Comparison of ENCODE assay signal across 8 mouse cellular contexts in the genomic region with DNA sequence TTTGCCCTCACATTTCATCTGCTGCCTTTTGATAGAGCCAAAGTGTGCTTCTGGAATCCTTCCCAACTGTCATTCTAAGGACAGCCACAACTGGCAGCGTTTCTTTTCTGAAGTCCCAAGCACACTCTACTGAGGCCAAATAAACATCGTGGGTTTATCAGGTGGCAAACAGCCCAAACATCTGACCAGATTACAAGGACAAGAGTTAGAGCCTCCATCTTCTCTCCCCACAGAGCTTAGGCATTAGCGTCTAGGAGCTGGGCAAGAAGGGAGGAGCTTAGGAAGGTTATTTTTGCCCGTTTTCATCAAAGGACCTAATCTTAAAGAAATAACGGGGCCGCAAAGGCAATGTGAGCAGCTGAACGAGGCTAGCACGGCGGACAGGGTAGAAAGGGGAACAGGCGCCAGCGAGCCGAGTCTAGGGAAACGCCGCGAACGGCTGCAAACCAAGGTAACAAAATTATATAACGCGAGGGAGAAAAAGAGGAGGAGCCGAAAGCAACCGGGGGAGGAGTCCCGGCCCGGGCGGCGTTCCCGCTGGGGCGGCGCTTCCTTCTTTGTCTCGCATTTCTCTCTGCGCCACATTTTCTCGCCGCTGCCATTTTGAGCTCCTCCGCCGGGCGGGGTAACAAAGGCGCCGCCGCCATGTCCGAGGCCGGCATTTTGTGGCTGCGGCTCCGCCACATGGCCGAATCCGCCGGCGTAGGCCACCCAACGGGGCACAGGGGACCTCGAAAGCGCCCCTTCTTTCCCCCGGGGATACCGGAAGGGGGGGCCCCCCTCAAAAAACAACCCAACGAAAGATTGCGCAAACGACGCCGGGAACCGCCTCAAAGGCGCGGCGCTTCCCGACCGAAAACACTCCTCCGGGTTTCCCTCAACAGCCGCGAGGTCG. TPM values are rescaled to one million over a fixed set of nuclear protein-coding genes. Genes with fewer than 3 reads are reported as not detected.
DNase-seq lines count a peak whose midpoint lies in the region; ATAC-seq and TF ChIP-seq lines count a peak whose summit lies in the region.

No protein-coding gene starts in this region.

- WGBS in hindbrain, postnatal 0 days = under 1% methylated on average over 62 of the region's 65 CpGs

- H3K36me3 ChIP-seq in hindbrain, postnatal 0 days (ENCODE audit: insufficient read depth, low read length) = peaks cover 28% of the 10 kb centered on the region

- H3K9ac ChIP-seq in hindbrain, postnatal 0 days (replicated peaks; ENCODE audit: low read length) = peak overlapping the region; percentile 98

- H3K4me2 ChIP-seq in hindbrain, postnatal 0 days (ENCODE audit: low read depth, low read length) = peak overlapping the region; percentile 71

- peak; percentile 49 for DNase-seq in WW6 (ENCODE audit: low read depth, low spot score)
- peak; percentile 71 to 87 for DNase-seq in cerebellum, postnatal 4 days (ENCODE audit: low spot score in 2 of 2)
- peak; percentile 96 for DNase-seq in gastrocnemius, adult 2 months
- DNase-seq in hindbrain, postnatal 0 days (ENCODE audit: low spot score) = peak; percentile 94
- peak; percentile 75 to 84 for DNase-seq in left cerebral cortex, adult 8-10 months (ENCODE audit: low spot score in 2 of 2)
- DNase-seq in right cerebral cortex, adult 18-20 months = peak; percentile 87
- DNase-seq in urinary bladder, adult 2 months (ENCODE audit: low spot score) = peak; percentile 83

- peak overlapping the region; percentile 98 for H3K4me3 ChIP-seq in gastrocnemius, adult 2 months
- H3K4me3 ChIP-seq in hindbrain, postnatal 0 days (ENCODE audit: low read length) = peak overlapping the region; percentile 95

- H3K4me1 ChIP-seq in hindbrain, postnatal 0 days (ENCODE audit: insufficient read depth, low read length) = peaks cover 10% of the 10 kb centered on the region; the same call in 1 of the 2 replicates

- H3K27me3 ChIP-seq in hindbrain, postnatal 0 days (ENCODE audit: insufficient read depth, low read length) = no peaks in the 10 kb centered on the region

- peak; percentile 21; the same call in 1 of the 2 replicates for ATAC-seq in hindbrain, postnatal 0 days
- ATAC-seq in megakaryocyte, adult 5-6 weeks (ENCODE audit: poor library complexity, severe bottlenecking) = peak; percentile 38

- no peak for TF ChIP-seq CTCF in gastrocnemius, adult 2 months (IDR thresholded peaks at IDR 0.05)
- no peak; the same call in 1 of the 2 replicates for TF ChIP-seq CTCF in hindbrain, postnatal 0 days (IDR thresholded peaks at IDR 0.05; ENCODE audit: low read depth)

- intact Hi-C loops in gastrocnemius, adult 2 months (cut with DNase I) = no loop called here

- H3K9me3 ChIP-seq in hindbrain, postnatal 0 days (ENCODE audit: low read length) = no peaks in the 10 kb centered on the region

- peak overlapping the region; percentile 100 for H3K27ac ChIP-seq in gastrocnemius, adult 2 months
- peak overlapping the region; percentile 99 for H3K27ac ChIP-seq in hindbrain, postnatal 0 days

RNA-seq across cellular contexts. Expression of a gene that starts 1.6 kb away (rescaled TPM):
- total RNA-seq in gastrocnemius, adult 2 months (2021) = 100 to 1,000 TPM; 261 to 265 TPM
- 288 and 416 TPM in 2 replicates for total RNA-seq in hindbrain, postnatal 0 days (2014; rRNA removed)
- polyA plus RNA-seq in hindbrain, postnatal 0 days (2015; fragmentation: Nextera tagmentation; extraction: Ambion mirVana) = 272 and 274 TPM in 2 replicates
- 100 to 1,000 TPM; 617 to 703 (median 641) TPM for total RNA-seq in left cerebral cortex, adult 8-10 months (2022)
- total RNA-seq in megakaryocyte, adult 5-6 weeks (2015) = 755 and 789 TPM in 2 replicates
- 996 and 1,155 TPM in 2 replicates for total RNA-seq in megakaryocyte, adult 5-6 weeks (2017)
- polyA plus RNA-seq in urinary bladder, adult 2 months (2012; rRNA removed) = 624 and 672 TPM in 2 replicates

RNA-seq across cellular contexts. Expression of a gene that starts 1.7 kb away (rescaled TPM):
- total RNA-seq in gastrocnemius, adult 2 months (2021) = 1 to 10 TPM; 3.7 to 5.6 TPM
- total RNA-seq in hindbrain, postnatal 0 days (2014; rRNA removed) = 2.6 and 9.0 TPM in 2 replicates
- polyA plus RNA-seq in hindbrain, postnatal 0 days (2015; fragmentation: Nextera tagmentation; extraction: Ambion mirVana) = 7.2 and 8.7 TPM in 2 replicates
- total RNA-seq in left cerebral cortex, adult 8-10 months (2022) = 10 to 100 TPM in 3 of 4 experiments, 1 to 10 TPM in 1; 9.8 to 11.4 (median 10.5) TPM
- 15.8 and 16.5 TPM in 2 replicates for total RNA-seq in megakaryocyte, adult 5-6 weeks (2015)
- total RNA-seq in megakaryocyte, adult 5-6 weeks (2017) = 12.2 and 18.6 TPM in 2 replicates
- polyA plus RNA-seq in urinary bladder, adult 2 months (2012; rRNA removed) = 14.0 and 15.4 TPM in 2 replicates

RNA-seq across cellular contexts. Expression of a gene that starts 8.0 kb away (rescaled TPM):
- 1 to 10 TPM; 2.4 to 3.3 TPM for total RNA-seq in gastrocnemius, adult 2 months (2021)
- total RNA-seq in hindbrain, postnatal 0 days (2014; rRNA removed) = 8.3 and 12.9 TPM in 2 replicates
- 9.5 and 11.4 TPM in 2 replicates for polyA plus RNA-seq in hindbrain, postnatal 0 days (2015; fragmentation: Nextera tagmentation; extraction: Ambion mirVana)
- 1 to 10 TPM; 2.8 to 4.6 (median 4.0) TPM for total RNA-seq in left cerebral cortex, adult 8-10 months (2022)
- 11.6 and 13.3 TPM in 2 replicates for total RNA-seq in megakaryocyte, adult 5-6 weeks (2015)
- 7.8 and 11.1 TPM in 2 replicates for total RNA-seq in megakaryocyte, adult 5-6 weeks (2017)
- 8.6 and 9.4 TPM in 2 replicates for polyA plus RNA-seq in urinary bladder, adult 2 months (2012; rRNA removed)

RNA-seq across cellular contexts. Expression of a gene that starts 36.4 kb away (rescaled TPM):
- not detected for total RNA-seq in gastrocnemius, adult 2 months (2021)
- 0.40 TPM in 1 of 2 replicates, not detected in the other for total RNA-seq in hindbrain, postnatal 0 days (2014; rRNA removed)
- 0.56 and 0.72 TPM in 2 replicates for polyA plus RNA-seq in hindbrain, postnatal 0 days (2015; fragmentation: Nextera tagmentation; extraction: Ambion mirVana)
- 1 to 10 TPM in 2 of 4 experiments, under 1 TPM in 1, not detected in 1; 0.26 to 2.7 (median 2.4) TPM for total RNA-seq in left cerebral cortex, adult 8-10 months (2022)
- 195 and 212 TPM in 2 replicates for total RNA-seq in megakaryocyte, adult 5-6 weeks (2015)
- 204 and 237 TPM in 2 replicates for total RNA-seq in megakaryocyte, adult 5-6 weeks (2017)
- polyA plus RNA-seq in urinary bladder, adult 2 months (2012; rRNA removed) = 3.2 and 3.4 TPM in 2 replicates

RNA-seq across cellular contexts. Expression of a gene that starts 37.0 kb away (rescaled TPM):
- total RNA-seq in gastrocnemius, adult 2 months (2021) = 10 to 100 TPM; 37.1 to 43.8 TPM
- total RNA-seq in hindbrain, postnatal 0 days (2014; rRNA removed) = 19.2 and 20.1 TPM in 2 replicates
- polyA plus RNA-seq in hindbrain, postnatal 0 days (2015; fragmentation: Nextera tagmentation; extraction: Ambion mirVana) = 10.9 and 11.2 TPM in 2 replicates
- total RNA-seq in left cerebral cortex, adult 8-10 months (2022) = 10 to 100 TPM; 17.3 to 20.2 (median 17.7) TPM
- 25.0 and 26.2 TPM in 2 replicates for total RNA-seq in megakaryocyte, adult 5-6 weeks (2015)
- total RNA-seq in megakaryocyte, adult 5-6 weeks (2017) = 22.6 and 24.4 TPM in 2 replicates
- 47.7 and 66.2 TPM in 2 replicates for polyA plus RNA-seq in urinary bladder, adult 2 months (2012; rRNA removed)

Comparison
In these comparisons a context has a peak if more than half of its experiments do, and no peak if none do; other contexts are left out.
1. Peak in every context shown above with its lines: DNase-seq, ATAC-seq, H3K4me3 ChIP-seq and H3K27ac ChIP-seq.